Mouse (Mus musculus): ENCODE data around the gene Cks1b. TPM values are rescaled to one million over a fixed set of nuclear protein-coding genes. Genes with fewer than 3 reads are reported as not detected.

Gene Cks1b
- 5.9 and 10.9 TPM in 2 replicates for polyA plus RNA-seq (2012; ENCODE audit: insufficient read depth, insufficient read length, missing spikeins)

- Histone ChIP-seq H3K4me1 (ENCODE audit: control insufficient read depth, insufficient read depth, insufficient read length, low read length) (peaks cover 7% of the 10 kb centered on the region), H3K4me3 (ENCODE audit: insufficient read depth, low read depth, low read length) (peak within 1 kb of the TSS; percentile 79), H3K27ac (replicated peaks; ENCODE audit: low read depth, low read length) (peak within 1 kb of the TSS; percentile 98)
Measured at GRCm38 (mm10) chr3:89418170-89418860, at the start of gene Cks1b, which contains the start of gene Shc1. Cks1b (minus strand) TSS chr3:89418383. Shc1 (plus strand) TSS chr3:89418443.

DNA sequence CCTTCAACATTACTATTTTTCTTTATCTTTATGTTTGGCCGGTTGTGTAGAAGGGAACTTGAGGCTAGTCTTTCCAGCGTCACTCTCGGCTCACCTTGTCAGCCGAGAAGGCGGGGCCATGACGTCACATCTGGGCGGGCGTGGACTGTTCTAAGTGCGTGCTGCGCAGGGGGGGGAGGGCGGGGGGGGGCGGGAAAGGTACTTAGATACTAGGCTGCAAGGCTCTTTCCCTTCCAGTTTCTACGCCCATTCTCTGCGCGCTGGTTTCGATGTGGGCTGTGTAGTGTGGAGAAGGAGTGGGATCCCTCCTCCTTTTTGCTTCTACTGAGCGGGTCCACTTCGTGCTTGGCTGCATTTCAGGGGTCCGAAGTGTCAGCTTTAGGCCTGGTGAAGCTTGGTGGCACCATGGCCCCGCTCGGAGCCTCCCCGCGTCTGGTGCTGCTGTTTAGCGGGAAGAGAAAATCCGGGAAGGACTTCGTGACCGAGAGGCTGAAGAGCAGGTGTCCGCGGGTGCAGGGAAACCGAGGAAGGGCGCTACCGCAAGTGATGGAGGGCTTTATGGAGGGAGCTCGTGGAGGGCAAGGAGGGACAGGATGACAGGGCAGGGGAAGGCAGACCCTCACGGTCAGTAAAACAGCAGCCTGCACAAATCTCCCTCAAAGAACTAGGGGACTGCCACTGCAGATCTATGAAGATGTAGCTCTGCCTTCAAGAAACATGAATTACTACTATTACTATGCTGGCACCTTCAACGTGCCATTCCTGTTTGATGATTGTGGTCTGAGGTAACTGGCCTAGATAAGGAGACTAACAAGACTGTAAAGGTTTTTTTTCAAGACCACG is 41.0 kb upstream of the Cks1b start:
- Histone ChIP-seq H3K4me3 (ENCODE audit: insufficient read depth, low read depth, low read length) (peak overlapping the region; percentile 81), H3K4me1 (ENCODE audit: control insufficient read depth, insufficient read depth, insufficient read length, low read length) (no peaks in the 10 kb centered on the region; the same call in 1 of the 2 replicates), H3K27ac (replicated peaks; ENCODE audit: low read depth, low read length) (peak overlapping the region; percentile 65)

DNA sequence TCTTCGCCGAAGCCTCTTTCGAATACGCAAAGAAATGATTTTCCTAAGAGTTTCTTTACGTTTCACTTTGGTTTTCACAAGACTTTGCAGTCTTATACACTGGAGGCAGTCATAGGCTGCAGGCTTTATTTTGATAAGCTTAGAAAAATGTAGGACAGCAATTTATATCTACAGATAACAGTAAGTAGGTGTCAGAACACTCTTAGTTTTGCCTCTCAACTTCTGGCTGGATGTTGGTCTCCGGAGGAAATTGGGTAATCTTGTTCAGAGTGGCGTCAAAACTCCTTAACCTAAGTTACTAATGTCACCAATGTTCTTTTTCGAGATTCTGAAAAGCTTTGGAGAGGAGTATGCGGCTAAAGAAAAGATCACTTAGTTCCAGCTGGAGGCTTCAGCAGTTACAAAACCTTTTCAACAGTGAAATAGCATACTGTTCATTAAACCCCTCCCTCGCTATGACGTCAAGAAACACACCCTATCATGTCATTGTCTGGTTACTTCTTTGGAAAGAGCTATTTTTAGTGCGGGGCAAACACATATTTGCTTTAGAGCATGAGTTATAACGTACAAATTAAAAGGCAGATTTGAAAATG is 40.3 kb upstream of the Cks1b start:
- H3K4me3 ChIP-seq (ENCODE audit: insufficient read depth, low read depth, low read length) = 0 out of 2 replicates have a peak overlapping the region, but pooled peaks have one; percentile 19
- H3K27ac ChIP-seq (replicated peaks; ENCODE audit: low read depth, low read length) = peak overlapping the region; percentile 56
- H3K4me1 ChIP-seq (ENCODE audit: control insufficient read depth, insufficient read depth, insufficient read length, low read length) = no peaks in the 10 kb centered on the region; the same call in 1 of the 2 replicates

DNA sequence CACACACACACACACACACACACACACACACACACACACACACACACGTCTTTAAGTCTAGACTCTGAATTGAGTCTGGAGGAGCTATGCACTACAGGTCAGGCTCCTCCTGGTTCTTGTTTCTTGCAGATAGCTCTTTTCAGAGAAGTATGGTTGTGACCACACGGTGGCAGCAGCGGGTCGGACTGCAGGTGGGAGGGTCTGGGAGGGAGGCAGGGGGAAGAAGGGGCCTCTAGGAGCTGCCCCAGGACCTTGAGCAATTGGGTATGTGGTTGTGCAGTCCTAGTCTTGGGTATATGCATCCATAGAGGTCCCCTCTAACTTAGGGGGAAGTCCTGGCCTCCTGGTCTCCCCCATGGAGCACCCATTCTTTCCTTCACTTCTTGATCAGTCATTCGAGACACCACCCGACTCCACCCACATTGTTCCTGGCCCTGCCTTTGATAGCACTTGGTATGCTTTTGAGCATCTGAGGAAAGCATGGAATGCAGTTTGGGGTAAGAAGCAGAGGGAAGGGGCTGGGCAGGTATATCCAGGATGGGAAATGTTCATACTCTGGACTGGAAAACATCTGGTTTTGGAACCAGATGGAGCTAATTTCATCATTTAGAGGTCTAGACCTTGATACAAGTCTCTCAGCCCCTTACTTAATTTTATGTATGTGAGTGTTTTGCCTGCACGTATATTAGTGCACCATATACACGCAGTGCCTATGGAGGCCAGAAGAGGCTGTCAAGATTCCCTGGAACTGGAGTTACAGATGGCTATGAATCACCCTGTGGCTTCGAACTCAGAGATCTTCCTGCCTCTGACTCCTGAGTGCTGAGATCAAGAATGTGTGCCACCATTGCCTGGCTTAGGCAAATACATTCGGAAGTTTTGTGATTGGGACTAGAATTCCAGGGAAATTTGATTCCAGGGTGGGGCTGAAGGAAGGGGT is 38.8 kb upstream of the Cks1b start:
- H3K4me1 ChIP-seq (ENCODE audit: control insufficient read depth, insufficient read depth, insufficient read length, low read length) = no peaks in the 10 kb centered on the region; the same call in 1 of the 2 replicates
- H3K27ac ChIP-seq (replicated peaks; ENCODE audit: low read depth, low read length) = no peak overlapping the region
- no peak overlapping the region for H3K4me3 ChIP-seq (ENCODE audit: insufficient read depth, low read depth, low read length)

- H3K4me1 ChIP-seq (ENCODE audit: control insufficient read depth, insufficient read depth, insufficient read length, low read length) = no peaks in the 10 kb centered on the region; the same call in 1 of the 2 replicates
- no peak overlapping the region for H3K4me3 ChIP-seq (ENCODE audit: insufficient read depth, low read depth, low read length)
- no peak overlapping the region for H3K27ac ChIP-seq (replicated peaks; ENCODE audit: low read depth, low read length)
Measured at GRCm38 (mm10) chr3:89455786-89456285, 37.7 kb upstream of the Cks1b start.

- H3K27ac ChIP-seq (replicated peaks; ENCODE audit: low read depth, low read length) = no peak within 1 kb of the TSS
- no peak within 1 kb of the TSS for H3K4me3 ChIP-seq (ENCODE audit: insufficient read depth, low read depth, low read length)
- H3K4me1 ChIP-seq (ENCODE audit: control insufficient read depth, insufficient read depth, insufficient read length, low read length) = no peaks in the 10 kb centered on the region; the same call in 1 of the 2 replicates
Measured at GRCm38 (mm10) chr3:89454401-89455177, 36.4 kb upstream of the Cks1b start, which contains the start of gene Pmvk. Pmvk (plus strand) TSS chr3:89454541.

DNA sequence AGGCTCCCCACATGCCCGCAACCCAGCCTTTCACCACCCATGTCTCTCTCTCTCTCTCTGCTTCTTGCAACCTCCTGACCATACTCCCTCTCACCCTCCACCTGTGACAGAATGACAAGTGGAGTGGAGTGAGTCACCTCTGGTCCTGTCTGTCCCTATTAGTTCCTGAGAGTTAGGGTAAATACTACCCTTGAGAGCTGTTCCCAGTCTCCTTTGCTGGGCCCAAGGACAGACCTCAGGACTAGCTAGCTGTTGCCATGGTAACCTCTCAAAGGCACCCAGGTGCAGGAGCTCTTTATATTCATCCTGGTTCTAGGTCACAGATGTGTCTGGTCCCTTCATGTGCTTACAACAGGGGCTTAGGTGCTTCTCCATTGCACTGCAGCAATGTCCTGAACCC is 33.7 kb upstream of the Cks1b start:
- H3K4me3 ChIP-seq (ENCODE audit: insufficient read depth, low read depth, low read length) = no peak overlapping the region
- H3K27ac ChIP-seq (replicated peaks; ENCODE audit: low read depth, low read length) = no peak overlapping the region
- no peaks in the 10 kb centered on the region for H3K4me1 ChIP-seq (ENCODE audit: control insufficient read depth, insufficient read depth, insufficient read length, low read length)

GRCm38 (mm10) chr3:89449541-89449940 is 31.4 kb upstream of the Cks1b start:
- Histone ChIP-seq H3K27ac (replicated peaks; ENCODE audit: low read depth, low read length) (no peak overlapping the region), H3K4me1 (ENCODE audit: control insufficient read depth, insufficient read depth, insufficient read length, low read length) (no peaks in the 10 kb centered on the region), H3K4me3 (ENCODE audit: insufficient read depth, low read depth, low read length) (no peak overlapping the region)

DNA sequence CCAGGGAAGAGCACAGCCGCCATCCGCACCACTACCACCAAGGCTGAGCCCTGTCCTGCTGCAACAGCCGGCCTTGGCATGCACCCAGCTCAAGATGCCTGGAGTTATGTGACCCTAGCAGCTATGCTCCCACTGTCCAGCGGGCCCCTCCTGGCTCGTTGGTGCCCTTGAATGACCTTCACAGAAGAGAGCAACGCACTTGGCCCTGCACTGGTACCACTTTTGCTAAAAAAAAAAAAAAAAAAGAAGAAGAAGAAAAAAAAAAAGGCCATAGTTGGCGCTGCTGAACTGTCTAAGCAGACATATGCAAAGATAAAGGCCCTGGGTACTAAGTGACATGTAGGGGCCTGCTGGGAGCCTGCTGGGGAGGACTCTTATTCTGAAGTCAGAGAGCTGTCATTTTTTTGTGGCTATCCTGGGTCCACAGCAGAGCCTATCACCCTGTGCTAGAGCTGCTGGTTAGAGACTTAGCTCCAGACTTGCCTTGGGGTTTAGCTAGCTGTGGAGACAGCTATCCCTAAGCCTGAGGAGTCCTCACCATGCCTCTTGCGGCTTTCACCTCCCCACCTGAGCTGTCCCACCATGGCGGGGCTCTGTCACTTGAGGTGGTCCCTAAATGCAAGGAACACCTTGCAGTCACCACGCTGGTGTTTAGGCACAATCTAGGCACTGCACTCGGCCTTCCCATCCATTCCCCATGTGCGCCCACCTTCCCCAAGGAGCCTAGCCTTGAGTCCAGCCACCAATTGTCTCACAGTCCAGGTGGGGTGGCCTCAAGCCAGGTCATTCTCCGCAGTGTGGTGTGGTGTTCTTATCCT is 30.7 kb upstream of the Cks1b start:
- H3K4me3 ChIP-seq (ENCODE audit: insufficient read depth, low read depth, low read length) = no peak overlapping the region
- H3K27ac ChIP-seq (replicated peaks; ENCODE audit: low read depth, low read length) = no peak overlapping the region
- no peaks in the 10 kb centered on the region for H3K4me1 ChIP-seq (ENCODE audit: control insufficient read depth, insufficient read depth, insufficient read length, low read length)

DNA sequence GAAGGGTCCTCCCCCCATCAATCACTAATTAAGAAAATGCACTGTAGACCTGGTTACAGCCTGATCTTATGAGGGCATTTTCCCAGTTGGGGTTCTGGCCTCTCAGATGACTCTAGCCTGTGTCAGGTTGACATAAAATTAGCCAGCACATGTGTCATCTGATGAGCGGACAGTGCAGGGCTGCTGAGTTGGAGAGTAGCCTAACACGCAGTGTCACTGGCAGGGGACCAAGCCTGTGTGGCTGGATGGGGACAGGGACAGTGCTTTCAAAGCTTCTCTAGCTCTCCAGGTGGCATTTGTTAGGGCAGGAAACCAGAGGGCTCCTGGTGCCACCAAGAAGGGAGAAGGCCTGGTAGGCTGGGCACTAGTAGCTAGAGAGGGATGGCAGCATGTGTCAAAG is 22.5 kb upstream of the Cks1b start:
- Histone ChIP-seq H3K27ac (replicated peaks; ENCODE audit: low read depth, low read length) (no peak overlapping the region), H3K4me3 (ENCODE audit: insufficient read depth, low read depth, low read length) (no peak overlapping the region), H3K4me1 (ENCODE audit: control insufficient read depth, insufficient read depth, insufficient read length, low read length) (peaks cover 8% of the 10 kb centered on the region; the same call in 1 of the 2 replicates)

DNA sequence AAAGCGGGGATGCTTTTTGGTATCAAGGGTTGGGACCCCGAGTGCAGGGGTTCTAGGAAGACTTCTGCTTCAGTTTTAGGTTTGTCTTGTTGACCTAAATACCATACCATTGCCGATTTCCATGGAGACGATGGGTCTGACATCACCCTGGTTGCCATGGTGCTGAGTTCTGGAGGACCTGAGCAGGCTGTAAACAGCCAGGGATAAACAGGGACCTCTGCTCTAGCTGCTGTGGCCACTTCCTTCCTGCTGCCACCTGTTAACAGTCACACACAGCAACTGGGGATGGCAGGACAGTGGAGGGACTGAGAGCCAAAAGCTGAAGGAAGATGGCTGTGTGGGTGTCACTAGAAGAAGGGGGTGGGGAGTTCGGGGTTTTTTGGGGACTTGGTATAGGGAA is 19.1 kb upstream of the Cks1b start:
- Histone ChIP-seq H3K4me1 (ENCODE audit: control insufficient read depth, insufficient read depth, insufficient read length, low read length) (peaks cover 8% of the 10 kb centered on the region; the same call in 1 of the 2 replicates), H3K27ac (replicated peaks; ENCODE audit: low read depth, low read length) (peak overlapping the region; percentile 76), H3K4me3 (ENCODE audit: insufficient read depth, low read depth, low read length) (peak overlapping the region; percentile 75)

DNA sequence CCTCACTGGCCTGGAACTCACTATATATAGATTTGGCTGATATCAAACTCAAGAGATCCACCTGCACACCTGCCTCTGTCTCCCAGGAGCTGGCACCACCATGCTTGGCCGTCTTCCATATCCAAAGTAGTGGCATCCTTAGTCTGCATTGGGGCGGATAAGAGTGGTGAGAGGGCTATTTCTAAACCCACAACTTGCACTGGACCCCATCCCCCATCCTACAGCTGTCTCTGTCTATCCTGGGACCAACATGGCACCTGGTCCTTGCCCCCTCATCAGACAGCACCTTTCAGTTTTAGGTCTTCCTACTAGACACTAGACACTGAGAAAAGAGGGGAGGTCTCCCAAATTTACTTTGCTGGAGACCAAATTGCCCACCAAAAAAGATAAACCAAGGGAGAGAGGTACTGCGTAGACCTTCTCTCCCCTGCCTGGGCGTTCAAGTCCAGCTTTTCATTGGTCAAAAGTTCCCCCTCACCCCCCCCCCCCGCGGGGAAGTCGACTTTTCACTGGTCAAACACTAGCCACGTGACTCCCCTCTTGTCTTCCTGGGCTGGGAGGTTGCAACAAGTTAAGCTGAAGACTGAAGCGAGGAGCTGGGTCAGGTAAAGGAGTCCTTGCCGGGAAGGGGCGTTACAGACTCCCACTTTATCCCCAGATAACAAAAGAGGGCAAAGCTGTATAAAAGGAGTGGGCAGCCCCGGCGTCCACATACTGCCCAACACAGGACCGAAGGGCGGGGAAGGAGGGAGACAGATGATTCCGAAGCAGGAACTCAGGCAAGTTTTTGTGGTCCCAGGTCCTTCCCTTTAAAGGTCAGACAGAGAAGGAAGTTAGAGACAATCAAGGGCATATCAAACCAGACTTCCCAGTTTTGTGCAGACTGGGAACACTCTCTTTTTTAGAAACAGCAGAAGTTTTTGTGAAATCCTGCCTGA is 18.3 kb upstream of the Cks1b start, which contains the start of gene Pbxip1:
Pbxip1 (plus strand) TSS at position 531 of the 938 bp plus-strand sequence.
- Histone ChIP-seq H3K4me1 (ENCODE audit: control insufficient read depth, insufficient read depth, insufficient read length, low read length) (peaks cover 9% of the 10 kb centered on the region; the same call in 1 of the 2 replicates), H3K4me3 (ENCODE audit: insufficient read depth, low read depth, low read length) (peak within 1 kb of the TSS; percentile 75), H3K27ac (replicated peaks; ENCODE audit: low read depth, low read length) (peak within 1 kb of the TSS; percentile 76)

All from brown adipose tissue, adult 24 weeks (tissue).